Mouse (Mus musculus): ENCODE measurements around the gene Tmco3.

GRCm38 (mm10) chr8:13334671-13335070, 46.7 kb downstream of the Tmco3 start:
- TF ChIP-seq CTCF (IDR thresholded peaks at IDR 0.05; ENCODE audit: insufficient read depth, low read length) (no peak), POLR2A (IDR thresholded peaks at IDR 0.05; ENCODE audit: borderline replicate concordance, extremely low read depth, low read depth, low read length) (no peak)
